Mouse (Mus musculus): ENCODE results near the gene Kctd19. TPM values are rescaled to one million over a fixed set of nuclear protein-coding genes. Genes with fewer than 3 reads are reported as not detected.

Gene Kctd19
- polyA plus RNA-seq, 1 experiment, result 0.01 TPM

GRCm38 (mm10) chr8:105436218-105436617 lies 22.9 kb upstream of the Kctd19 start:
- H3ac ChIP-seq (ENCODE audit: control insufficient read depth, insufficient read length, low read depth), result no peak overlapping the region
- no peak overlapping the region for H3K4me3 ChIP-seq (ENCODE audit: insufficient read depth, poor library complexity, severe bottlenecking)
- H3K36me3 ChIP-seq (ENCODE audit: control insufficient read depth, insufficient read depth), result no peaks in the 10 kb centered on the region
- H3K27me3 ChIP-seq (ENCODE audit: control insufficient read depth, insufficient read depth, insufficient read length), result peaks cover 8% of the 10 kb centered on the region
- TF ChIP-seq MYOG (IDR thresholded peaks at IDR 0.05; ENCODE audit: control insufficient read depth, extremely low read depth, insufficient read length) (no peak), USF1 (IDR thresholded peaks at IDR 0.05; ENCODE audit: low read depth) (no peak), FOSL1 (IDR thresholded peaks at IDR 0.05; ENCODE audit: insufficient read depth, low read length, poor library complexity, severe bottlenecking) (no peak), MAX (IDR thresholded peaks at IDR 0.05) (no peak), CTCF (IDR thresholded peaks at IDR 0.05; ENCODE audit: control insufficient read depth, insufficient read depth, insufficient read length) (no peak), MYOD1 (IDR thresholded peaks at IDR 0.05; ENCODE audit: control insufficient read depth, insufficient read length, low read depth) (no peak), CEBPB (IDR thresholded peaks at IDR 0.05; ENCODE audit: low read depth) (no peak)
- H3K79me3 ChIP-seq (ENCODE audit: low read depth), result no peaks in the 10 kb centered on the region
- no peaks in the 10 kb centered on the region for H3K79me2 ChIP-seq (ENCODE audit: control insufficient read depth, insufficient read depth)

GRCm38 (mm10) chr8:105434136-105434535 lies 20.8 kb upstream of the Kctd19 start:
- peaks cover 14% of the 10 kb centered on the region for H3K27me3 ChIP-seq (ENCODE audit: control insufficient read depth, insufficient read depth, insufficient read length)

GRCm38 (mm10) chr8:105433511-105433910 lies 20.2 kb upstream of the Kctd19 start:
- no peak overlapping the region for H3ac ChIP-seq (ENCODE audit: control insufficient read depth, insufficient read length, low read depth)
- H3K79me2 ChIP-seq (ENCODE audit: control insufficient read depth, insufficient read depth), result no peaks in the 10 kb centered on the region
- no peak for TF ChIP-seq CTCF (IDR thresholded peaks at IDR 0.05; ENCODE audit: control insufficient read depth, insufficient read depth, insufficient read length)
- no peak for TF ChIP-seq MYOD1 (IDR thresholded peaks at IDR 0.05; ENCODE audit: control insufficient read depth, insufficient read length, low read depth)
- no peak for TF ChIP-seq FOSL1 (IDR thresholded peaks at IDR 0.05; ENCODE audit: insufficient read depth, low read length, poor library complexity, severe bottlenecking)
- TF ChIP-seq MAX (IDR thresholded peaks at IDR 0.05), result no peak
- no peak for TF ChIP-seq CEBPB (IDR thresholded peaks at IDR 0.05; ENCODE audit: low read depth)
- TF ChIP-seq MYOG (IDR thresholded peaks at IDR 0.05; ENCODE audit: control insufficient read depth, extremely low read depth, insufficient read length), result no peak
- no peak for TF ChIP-seq USF1 (IDR thresholded peaks at IDR 0.05; ENCODE audit: low read depth)
- peaks cover 17% of the 10 kb centered on the region for H3K27me3 ChIP-seq (ENCODE audit: control insufficient read depth, insufficient read depth, insufficient read length)
- H3K4me3 ChIP-seq (ENCODE audit: insufficient read depth, poor library complexity, severe bottlenecking), result no peak overlapping the region
- H3K79me3 ChIP-seq (ENCODE audit: low read depth), result no peaks in the 10 kb centered on the region
- H3K36me3 ChIP-seq (ENCODE audit: control insufficient read depth, insufficient read depth), result no peaks in the 10 kb centered on the region

More at GRCm38 (mm10) chr8:105434136-105434535, 20.8 kb upstream of the Kctd19 start:
- Histone ChIP-seq H3K79me3 (ENCODE audit: low read depth) (no peaks in the 10 kb centered on the region), H3K36me3 (ENCODE audit: control insufficient read depth, insufficient read depth) (no peaks in the 10 kb centered on the region), H3ac (ENCODE audit: control insufficient read depth, insufficient read length, low read depth) (no peak overlapping the region), H3K79me2 (ENCODE audit: control insufficient read depth, insufficient read depth) (no peaks in the 10 kb centered on the region), H3K4me3 (ENCODE audit: insufficient read depth, poor library complexity, severe bottlenecking) (no peak overlapping the region)
- no peak for TF ChIP-seq MYOD1 (IDR thresholded peaks at IDR 0.05; ENCODE audit: control insufficient read depth, insufficient read length, low read depth)
- TF ChIP-seq USF1 (IDR thresholded peaks at IDR 0.05; ENCODE audit: low read depth), result no peak
- no peak for TF ChIP-seq FOSL1 (IDR thresholded peaks at IDR 0.05; ENCODE audit: insufficient read depth, low read length, poor library complexity, severe bottlenecking)
- no peak for TF ChIP-seq CEBPB (IDR thresholded peaks at IDR 0.05; ENCODE audit: low read depth)

DNA sequence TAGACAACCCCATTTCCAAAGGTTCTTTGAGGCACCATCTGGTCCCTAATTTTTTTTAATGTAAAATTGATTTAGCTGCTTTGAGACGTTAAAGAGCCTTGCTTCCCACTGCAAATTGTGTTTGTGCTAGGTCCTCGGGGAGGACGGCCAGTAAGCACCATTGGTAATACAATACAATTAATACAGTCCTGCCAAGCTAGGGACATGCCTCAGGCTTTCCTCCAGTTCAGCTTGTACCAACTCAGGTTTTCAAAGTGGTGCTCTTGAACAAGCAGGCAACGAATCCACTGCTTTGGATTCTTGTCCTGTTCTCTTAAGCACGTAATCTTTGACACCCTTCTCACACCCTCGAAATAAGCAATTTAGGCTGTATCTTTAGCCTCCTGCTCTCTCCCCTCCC lies 19.7 kb upstream of the Kctd19 start:
- H3K27me3 ChIP-seq (ENCODE audit: control insufficient read depth, insufficient read depth, insufficient read length), result peaks cover 22% of the 10 kb centered on the region
- no peaks in the 10 kb centered on the region for H3K79me3 ChIP-seq (ENCODE audit: low read depth)
- no peaks in the 10 kb centered on the region for H3K79me2 ChIP-seq (ENCODE audit: control insufficient read depth, insufficient read depth)
- no peak overlapping the region for H3ac ChIP-seq (ENCODE audit: control insufficient read depth, insufficient read length, low read depth)
- no peaks in the 10 kb centered on the region for H3K36me3 ChIP-seq (ENCODE audit: control insufficient read depth, insufficient read depth)
- no peak for TF ChIP-seq CTCF (IDR thresholded peaks at IDR 0.05; ENCODE audit: control insufficient read depth, insufficient read depth, insufficient read length)
- TF ChIP-seq MYOG (IDR thresholded peaks at IDR 0.05; ENCODE audit: control insufficient read depth, extremely low read depth, insufficient read length), result no peak
- TF ChIP-seq MYOD1 (IDR thresholded peaks at IDR 0.05; ENCODE audit: control insufficient read depth, insufficient read length, low read depth), result no peak
- no peak for TF ChIP-seq MAX (IDR thresholded peaks at IDR 0.05)
- no peak for TF ChIP-seq FOSL1 (IDR thresholded peaks at IDR 0.05; ENCODE audit: insufficient read depth, low read length, poor library complexity, severe bottlenecking)
- no peak for TF ChIP-seq USF1 (IDR thresholded peaks at IDR 0.05; ENCODE audit: low read depth)
- no peak for TF ChIP-seq CEBPB (IDR thresholded peaks at IDR 0.05; ENCODE audit: low read depth)
- H3K4me3 ChIP-seq (ENCODE audit: insufficient read depth, poor library complexity, severe bottlenecking), result no peak overlapping the region

- Histone ChIP-seq H3K36me3 (ENCODE audit: control insufficient read depth, insufficient read depth) (no peaks in the 10 kb centered on the region), H3K4me3 (ENCODE audit: insufficient read depth, poor library complexity, severe bottlenecking) (no peak overlapping the region), H3ac (ENCODE audit: control insufficient read depth, insufficient read length, low read depth) (no peak overlapping the region), H3K79me2 (ENCODE audit: control insufficient read depth, insufficient read depth) (no peaks in the 10 kb centered on the region), H3K27me3 (ENCODE audit: control insufficient read depth, insufficient read depth, insufficient read length) (peaks cover 28% of the 10 kb centered on the region), H3K79me3 (ENCODE audit: low read depth) (no peaks in the 10 kb centered on the region)
- TF ChIP-seq CTCF (IDR thresholded peaks at IDR 0.05; ENCODE audit: control insufficient read depth, insufficient read depth, insufficient read length) (no peak), MAX (IDR thresholded peaks at IDR 0.05) (no peak), CEBPB (IDR thresholded peaks at IDR 0.05; ENCODE audit: low read depth) (no peak), MYOD1 (IDR thresholded peaks at IDR 0.05; ENCODE audit: control insufficient read depth, insufficient read length, low read depth) (no peak), USF1 (IDR thresholded peaks at IDR 0.05; ENCODE audit: low read depth) (no peak), MYOG (IDR thresholded peaks at IDR 0.05; ENCODE audit: control insufficient read depth, extremely low read depth, insufficient read length) (no peak), FOSL1 (IDR thresholded peaks at IDR 0.05; ENCODE audit: insufficient read depth, low read length, poor library complexity, severe bottlenecking) (no peak)
These were observed 18.6 kb upstream of the Kctd19 start for GRCm38 (mm10) chr8:105431743-105432515.

All from C2C12 (cell line).